Mouse (Mus musculus) colon, adult 2 months (tissue): Measurements from ENCODE around the gene E130208F15Rik. TPM values are rescaled to one million over a fixed set of nuclear protein-coding genes. Genes with fewer than 3 reads are reported as not detected.

ENCODE experiments used
- polyA plus RNA-seq: library from polyadenylated mRNA; depleted of rRNA; stranded (reverse); fragments of >200 nt; gene quantifications from 2 replicates; pipeline ENCODE4 v1.2.3, GENCODE M21; 2012; rRNA removed

The E130208F15Rik gene
- polyA plus RNA-seq, result 1.2 and 1.4 TPM in 2 replicates

DNA sequence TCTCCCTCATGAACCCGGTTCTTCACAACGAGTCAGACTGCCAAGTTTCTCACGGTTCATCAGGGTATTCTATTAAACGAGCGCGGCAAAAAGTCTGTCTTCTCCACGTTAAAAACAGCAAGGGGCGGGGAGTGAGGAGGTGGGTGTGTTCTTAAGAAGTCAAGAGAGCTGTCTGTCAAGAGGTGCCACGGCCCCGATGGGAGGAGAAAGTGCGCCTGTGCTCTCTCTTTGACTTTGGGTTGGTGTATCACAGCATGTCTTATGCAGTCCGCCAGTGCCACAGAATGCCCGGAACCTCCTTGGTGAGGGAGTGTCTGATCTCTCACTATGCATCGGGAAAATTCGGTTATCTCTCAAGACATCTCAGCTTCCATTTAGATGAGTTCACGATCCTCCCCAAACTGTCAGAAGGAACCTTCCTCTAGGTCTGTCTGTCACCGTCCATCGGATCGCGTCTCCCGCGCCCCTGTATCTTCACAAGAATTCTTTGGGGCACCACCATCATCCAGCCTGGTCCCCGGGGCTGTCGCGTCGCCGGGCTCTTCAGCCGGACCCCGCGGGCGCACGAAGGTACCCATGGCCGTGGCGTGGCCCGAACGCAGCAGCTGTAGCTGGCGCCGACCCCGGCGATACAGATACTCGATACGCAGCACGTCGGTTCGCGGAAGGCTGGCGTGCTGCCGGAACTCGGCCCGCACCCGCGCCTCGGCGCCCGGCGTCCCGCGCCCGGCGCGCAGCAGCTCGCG, at the start of gene E130208F15Rik:
Gene E130208F15Rik (plus strand): TSS at position 202 of the 746 bp plus-strand sequence.

DNA sequence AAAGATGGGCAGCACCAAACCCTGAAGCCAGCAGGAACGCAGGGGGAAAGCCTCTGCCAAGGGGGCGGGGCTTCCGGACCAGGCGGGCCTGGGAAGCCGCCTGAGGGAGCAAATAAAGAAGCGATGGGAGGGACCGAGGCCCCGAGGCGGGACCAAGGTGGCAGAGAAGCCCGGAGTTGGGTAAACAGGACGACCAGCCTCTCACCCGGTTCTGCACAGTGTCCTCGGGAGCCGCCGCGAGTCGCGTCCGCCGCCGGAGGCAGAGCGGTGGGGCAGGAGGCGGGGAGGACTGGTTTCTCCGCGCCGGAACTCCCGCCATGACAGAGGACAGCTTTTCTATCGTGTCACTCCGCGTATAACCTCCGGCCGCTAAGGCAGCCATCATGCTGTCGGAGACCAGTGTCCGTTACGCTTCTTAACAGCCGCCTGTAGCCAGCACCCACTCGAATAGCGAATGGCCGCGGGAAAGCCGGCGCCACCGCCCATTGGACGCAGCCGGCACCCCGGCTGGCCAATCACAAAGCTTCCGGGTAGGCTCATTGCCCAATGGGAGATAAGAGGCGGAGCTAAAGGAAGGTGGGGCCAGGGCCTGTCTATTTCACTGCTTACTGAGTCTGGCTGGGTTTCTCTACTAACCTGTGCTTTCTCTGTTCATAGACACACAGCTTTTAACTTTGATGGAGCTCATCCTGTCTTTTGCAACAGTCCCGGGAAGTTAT, 41.4 kb upstream of the E130208F15Rik start, which contains the start of the genes Thap8 and Wdr62:
Gene Thap8 (plus strand): TSS at position 144 of the 719 bp plus-strand sequence.
Gene Wdr62 (minus strand): TSS at position 469 of the 719 bp plus-strand sequence.

DNA sequence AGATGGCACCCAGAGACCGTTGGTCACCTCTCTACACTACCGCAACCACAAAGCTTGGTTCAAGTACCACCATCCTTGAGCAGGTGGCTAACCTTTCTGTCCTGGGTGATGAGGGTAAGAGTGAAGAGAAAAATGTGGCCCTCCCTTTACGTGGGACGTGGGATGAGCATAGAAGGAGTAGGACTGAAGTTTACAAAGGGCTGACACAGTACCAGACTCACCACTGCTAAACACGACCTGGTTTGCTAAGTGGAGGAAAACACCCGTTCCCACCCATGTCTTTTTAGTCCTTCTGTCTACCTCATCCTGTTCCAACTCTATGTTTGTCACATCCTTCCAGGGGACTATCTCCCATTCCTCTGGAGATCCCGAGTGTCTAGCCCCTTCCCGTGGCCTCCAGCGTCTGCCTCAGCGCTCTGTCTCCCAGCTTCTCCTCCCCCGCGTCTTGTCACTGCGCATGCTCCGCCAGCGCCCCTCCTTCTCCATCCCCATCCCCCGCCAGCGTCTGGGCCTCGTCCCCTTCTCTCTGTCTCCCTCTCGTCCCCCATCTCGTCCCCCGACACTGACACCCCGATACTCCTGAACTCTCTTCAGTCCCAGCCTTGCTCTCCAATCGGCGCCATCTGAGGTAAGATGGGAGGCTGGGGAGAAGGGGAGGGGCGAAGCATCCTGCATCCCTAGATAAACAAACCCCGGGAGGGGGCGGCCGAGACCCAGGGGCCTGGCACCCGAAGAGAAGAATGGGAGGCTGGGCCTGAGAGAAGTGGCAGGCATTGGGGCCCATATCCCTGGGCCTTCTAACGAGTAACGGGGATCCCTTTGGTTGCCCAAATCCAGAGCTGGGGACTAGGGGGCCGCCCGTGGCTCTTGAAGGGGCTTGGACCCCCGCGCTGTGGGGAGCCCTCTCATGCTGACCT, 30.1 kb upstream of the E130208F15Rik start, which contains the start of gene Clip3:
Gene Clip3 (plus strand): TSS at position 514 of the 917 bp plus-strand sequence.

DNA sequence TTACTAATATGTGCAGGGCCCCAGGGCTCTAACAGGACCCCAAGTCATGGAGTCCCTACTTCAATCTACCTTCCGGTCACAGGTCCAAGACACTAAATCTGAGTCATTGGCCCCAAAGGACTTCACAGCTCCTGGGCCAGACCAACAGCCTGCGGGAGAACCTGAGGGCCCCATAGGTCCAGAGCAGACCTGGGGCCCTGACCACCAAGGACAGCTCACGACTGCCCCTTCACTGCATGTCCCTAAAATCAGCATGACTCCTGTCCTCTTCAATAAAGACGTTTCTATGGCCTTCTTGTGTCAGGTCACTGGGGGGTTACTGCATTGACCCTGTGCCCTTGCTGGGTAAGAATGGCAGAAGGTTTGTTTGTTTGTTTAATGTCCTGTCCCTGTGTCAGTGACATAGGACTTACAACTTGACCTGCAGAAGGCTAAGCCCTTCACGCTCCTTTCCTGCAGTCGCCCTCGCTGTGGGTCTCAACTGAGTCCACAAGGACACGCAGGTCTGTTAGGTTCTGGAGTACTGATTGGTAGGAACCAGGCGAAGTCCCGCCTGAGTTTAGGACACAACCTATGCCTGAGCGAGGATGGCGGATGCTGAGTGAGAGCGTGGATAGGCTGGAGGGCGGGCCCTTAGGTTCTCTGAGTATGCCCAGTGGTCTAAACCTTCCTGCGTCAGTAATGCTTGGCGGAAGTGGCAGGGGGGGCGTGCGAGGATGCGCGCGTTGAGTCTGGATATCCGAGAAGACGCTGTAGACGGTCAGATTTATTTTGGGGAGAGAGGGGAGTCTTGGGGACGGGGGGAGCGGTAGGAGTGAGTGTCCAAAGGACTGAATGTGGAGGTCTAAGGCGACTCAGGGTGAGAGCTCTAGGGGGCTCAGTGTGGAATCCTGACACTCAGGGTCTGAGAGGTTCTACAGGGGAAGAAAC, 13.2 kb upstream of the E130208F15Rik start, which contains the start of gene Alkbh6:
Gene Alkbh6 (plus strand): TSS at position 642 of the 930 bp plus-strand sequence.

DNA sequence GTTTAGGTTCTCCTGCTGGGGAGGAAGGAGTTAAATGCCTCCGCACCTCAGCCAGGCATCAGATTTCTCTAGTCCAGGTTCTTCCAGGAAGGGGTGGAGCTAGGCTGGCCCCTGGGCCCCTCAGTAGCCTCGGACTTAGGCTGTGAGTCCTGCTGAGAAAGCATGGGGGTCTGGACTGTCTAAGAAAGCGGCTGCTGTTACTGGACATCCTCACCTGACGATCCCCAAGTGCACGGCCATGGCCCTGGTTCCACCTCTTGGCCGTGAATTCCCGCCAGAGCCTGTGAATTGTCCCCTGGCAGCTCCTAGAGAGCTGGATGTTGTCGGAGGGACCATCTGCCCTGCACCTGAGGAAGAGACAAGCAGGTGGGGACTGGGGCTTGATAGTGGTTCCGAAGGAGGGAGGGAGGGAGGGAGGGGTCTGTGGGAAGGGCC, 6.8 kb upstream of the E130208F15Rik start, which contains the start of gene Syne4:
Gene Syne4 (plus strand): TSS at position 87 of the 435 bp plus-strand sequence.

DNA sequence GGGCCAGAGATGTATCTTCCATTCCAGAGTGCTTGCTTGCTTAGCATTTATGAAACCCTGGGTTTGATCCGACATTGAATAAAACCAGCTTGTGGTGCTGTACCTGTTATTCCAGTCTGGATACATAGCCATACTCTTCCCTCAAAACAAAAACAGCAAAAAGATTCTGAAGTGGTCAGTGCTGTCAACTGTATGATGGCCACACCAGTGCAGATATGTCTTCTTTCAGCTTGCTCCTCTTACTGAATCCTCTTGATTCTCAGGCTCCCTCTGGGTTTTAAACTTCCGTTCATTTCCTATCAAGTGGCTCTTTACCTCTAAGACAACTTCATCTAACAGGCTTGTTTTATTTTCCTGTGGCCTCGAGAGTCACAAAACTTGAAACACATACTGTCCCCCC, 2.3 kb downstream of the E130208F15Rik start, which contains the start of gene Sdhaf1:
Gene Sdhaf1 (minus strand): TSS at position 101 of the 400 bp plus-strand sequence.

DNA sequence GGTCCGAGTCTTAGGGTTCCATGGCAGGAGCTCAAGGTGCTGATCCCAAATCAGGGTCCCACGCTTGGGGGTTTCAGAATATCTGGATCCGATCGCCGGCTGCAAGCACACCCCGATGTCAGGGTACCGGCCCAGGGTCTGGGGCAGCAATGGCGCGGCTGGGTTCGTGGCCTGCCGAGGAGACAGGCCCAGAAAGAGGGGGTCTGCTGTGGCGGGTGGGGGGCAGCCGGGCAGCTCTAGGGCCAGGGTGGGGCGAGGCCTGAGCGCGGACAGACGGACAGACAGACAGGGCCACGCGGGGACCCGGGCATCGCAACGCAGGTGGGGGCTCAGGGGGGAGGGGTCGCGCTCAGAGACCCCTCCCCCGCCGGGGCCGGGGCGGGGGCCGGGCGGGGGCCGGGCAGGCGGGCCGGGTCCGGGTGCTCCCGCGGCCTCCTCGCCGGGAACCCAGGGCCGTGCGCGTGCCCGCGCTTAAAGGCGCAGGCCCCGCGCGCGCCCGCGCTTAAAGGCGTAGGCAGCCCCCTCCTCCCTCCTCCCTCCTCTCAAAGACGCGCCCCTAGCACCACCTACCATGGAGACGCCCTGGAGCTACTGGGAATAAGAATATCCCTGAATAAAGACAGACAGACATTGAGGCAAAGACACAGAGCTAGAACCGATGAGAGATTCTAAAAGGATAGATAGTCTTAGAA, 41.3 kb downstream of the E130208F15Rik start, which contains the start of gene Lrfn3:
Gene Lrfn3 (minus strand): TSS at position 121 of the 692 bp plus-strand sequence.

Other genes starting within 250 kb of the E130208F15Rik start
- 0.29 and 0.35 TPM in 2 replicates for gene Zfp82, start 248.8 kb upstream of the E130208F15Rik start, polyA plus RNA-seq
- not detected in 2 replicates for gene Gm26920, start 231.3 kb upstream of the E130208F15Rik start, polyA plus RNA-seq
- 0.57 and 1.9 TPM in 2 replicates for gene Zfp566, start 231.2 kb upstream of the E130208F15Rik start, polyA plus RNA-seq
- gene Zfp260, start 227.0 kb upstream of the E130208F15Rik start, polyA plus RNA-seq, result 7.9 and 8.4 TPM in 2 replicates
- gene Zfp382, start 199.8 kb upstream of the E130208F15Rik start, polyA plus RNA-seq, result 0.38 and 1.9 TPM in 2 replicates
- 6.3 and 8.4 TPM in 2 replicates for gene Zfp146, start 152.0 kb upstream of the E130208F15Rik start, polyA plus RNA-seq
- gene Cox7a1, start 137.6 kb upstream of the E130208F15Rik start, polyA plus RNA-seq, result 48.3 and 56.0 TPM in 2 replicates
- 791 and 1,080 TPM in 2 replicates for gene Capns1, start 122.9 kb upstream of the E130208F15Rik start, polyA plus RNA-seq
- gene Polr2i, start 89.8 kb upstream of the E130208F15Rik start, polyA plus RNA-seq, result 86.6 and 107 TPM in 2 replicates
- gene Tbcb, start 89.5 kb upstream of the E130208F15Rik start, polyA plus RNA-seq, result 46.0 and 55.7 TPM in 2 replicates
- gene Ovol3, start 86.0 kb upstream of the E130208F15Rik start, polyA plus RNA-seq, result not detected in 2 replicates
- 0.12 and 0.19 TPM in 2 replicates for gene Thap8, start 41.6 kb upstream of the E130208F15Rik start, polyA plus RNA-seq
- 20.8 and 23.2 TPM in 2 replicates for gene Wdr62, start 41.3 kb upstream of the E130208F15Rik start, polyA plus RNA-seq
- gene Clip3, start 30.0 kb upstream of the E130208F15Rik start, polyA plus RNA-seq, result 11.3 and 14.7 TPM in 2 replicates
- 165 and 192 TPM in 2 replicates for gene Alkbh6, start 13.0 kb upstream of the E130208F15Rik start, polyA plus RNA-seq
- gene Syne4, start 6.9 kb upstream of the E130208F15Rik start, polyA plus RNA-seq, result 11.0 and 13.9 TPM in 2 replicates
- 26.8 and 37.9 TPM in 2 replicates for gene Sdhaf1, start 2.2 kb downstream of the E130208F15Rik start, polyA plus RNA-seq
- 25.6 and 26.3 TPM in 2 replicates for gene Lrfn3, start 41.0 kb downstream of the E130208F15Rik start, polyA plus RNA-seq
- gene Tyrobp, start 92.0 kb downstream of the E130208F15Rik start, polyA plus RNA-seq, result 54.3 and 84.5 TPM in 2 replicates
- 12.2 and 17.0 TPM in 2 replicates for gene Hcst, start 98.1 kb downstream of the E130208F15Rik start, polyA plus RNA-seq
- gene Nfkbid, start 100.0 kb downstream of the E130208F15Rik start, polyA plus RNA-seq, result 7.8 and 8.1 TPM in 2 replicates
- gene Aplp1, start 123.8 kb downstream of the E130208F15Rik start, polyA plus RNA-seq, result 49.6 and 52.2 TPM in 2 replicates
- gene Kirrel2, start 135.9 kb downstream of the E130208F15Rik start, polyA plus RNA-seq, result 0.35 and 0.52 TPM in 2 replicates
- 0.03 and 0.80 TPM in 2 replicates for gene Nphs1, start 136.6 kb downstream of the E130208F15Rik start, polyA plus RNA-seq
- gene Prodh2, start 171.9 kb downstream of the E130208F15Rik start, polyA plus RNA-seq, result not detected in 2 replicates
- gene Arhgap33, start 213.3 kb downstream of the E130208F15Rik start, polyA plus RNA-seq, result 17.3 and 18.3 TPM in 2 replicates
- 80.2 and 99.4 TPM in 2 replicates for gene Hspb6, start 230.4 kb downstream of the E130208F15Rik start, polyA plus RNA-seq
- 8.5 TPM in 2 replicates for gene Proser3, start 230.6 kb downstream of the E130208F15Rik start, polyA plus RNA-seq
- 32.0 and 32.4 TPM in 2 replicates for gene Lin37, start 238.1 kb downstream of the E130208F15Rik start, polyA plus RNA-seq
- 40.8 and 56.2 TPM in 2 replicates for gene U2af1l4, start 241.6 kb downstream of the E130208F15Rik start, polyA plus RNA-seq
- 1.2 and 1.4 TPM in 2 replicates for gene Gm49396, start 241.6 kb downstream of the E130208F15Rik start, polyA plus RNA-seq
- 109 and 156 TPM in 2 replicates for gene Psenen, start 241.9 kb downstream of the E130208F15Rik start, polyA plus RNA-seq
- gene Igflr1, start 243.7 kb downstream of the E130208F15Rik start, polyA plus RNA-seq, result 7.7 and 8.8 TPM in 2 replicates